Mouse (Mus musculus): ENCODE data around the gene Rgs16. TPM values are rescaled to one million over a fixed set of nuclear protein-coding genes. Genes with fewer than 3 reads are reported as not detected.

Rgs16 gene
- polyA plus RNA-seq, 1 experiment from 2014 or later = 34.3 TPM

GRCm38 (mm10) chr1:153712633-153713032, 27.5 kb upstream of the Rgs16 start:
- Histone ChIP-seq H3K36me3 (ENCODE audit: control insufficient read depth, insufficient read depth) (no peaks in the 10 kb centered on the region), H3K27ac (ENCODE audit: low read length) (no peak overlapping the region), H3K27me3 (replicated peaks; ENCODE audit: control insufficient read depth, insufficient read depth, low read length) (no peaks in the 10 kb centered on the region), H3K4me3 (replicated peaks; ENCODE audit: low read length) (no peak overlapping the region), H3K9ac (replicated peaks; ENCODE audit: low read depth, low read length) (no peak overlapping the region), H3K4me1 (replicated peaks; ENCODE audit: control insufficient read depth, insufficient read depth, low read length) (no peaks in the 10 kb centered on the region), H3K4me2 (ENCODE audit: low read length) (no peak overlapping the region), H3K9me3 (ENCODE audit: control insufficient read depth, low read length) (no peaks in the 10 kb centered on the region)
- no peak for ATAC-seq
- 83% methylated on average over 2 of the region's 2 CpGs for WGBS

GRCm38 (mm10) chr1:153717990-153718389, 22.2 kb upstream of the Rgs16 start:
- Histone ChIP-seq H3K4me1 (replicated peaks; ENCODE audit: control insufficient read depth, insufficient read depth, low read length) (no peaks in the 10 kb centered on the region), H3K4me2 (ENCODE audit: low read length) (no peak overlapping the region), H3K36me3 (ENCODE audit: control insufficient read depth, insufficient read depth) (no peaks in the 10 kb centered on the region), H3K9ac (replicated peaks; ENCODE audit: low read depth, low read length) (no peak overlapping the region), H3K9me3 (ENCODE audit: control insufficient read depth, low read length) (no peaks in the 10 kb centered on the region), H3K4me3 (replicated peaks; ENCODE audit: low read length) (no peak overlapping the region), H3K27ac (ENCODE audit: low read length) (no peak overlapping the region), H3K27me3 (replicated peaks; ENCODE audit: control insufficient read depth, insufficient read depth, low read length) (no peaks in the 10 kb centered on the region)
- ATAC-seq = no peak
- WGBS = 94% methylated on average over 1 of the region's 1 CpGs

GRCm38 (mm10) chr1:153720935-153721334, 19.2 kb upstream of the Rgs16 start:
- no peak overlapping the region for H3K4me3 ChIP-seq (replicated peaks; ENCODE audit: low read length)
- H3K4me2 ChIP-seq (ENCODE audit: low read length) = no peak overlapping the region
- no peak overlapping the region for H3K27ac ChIP-seq (ENCODE audit: low read length)
- H3K36me3 ChIP-seq (ENCODE audit: control insufficient read depth, insufficient read depth) = no peaks in the 10 kb centered on the region
- no peaks in the 10 kb centered on the region for H3K4me1 ChIP-seq (replicated peaks; ENCODE audit: control insufficient read depth, insufficient read depth, low read length)
- H3K27me3 ChIP-seq (replicated peaks; ENCODE audit: control insufficient read depth, insufficient read depth, low read length) = no peaks in the 10 kb centered on the region
- H3K9me3 ChIP-seq (ENCODE audit: control insufficient read depth, low read length) = no peaks in the 10 kb centered on the region
- 66% methylated on average over 7 of the region's 7 CpGs for WGBS
- no peak for ATAC-seq
- H3K9ac ChIP-seq (replicated peaks; ENCODE audit: low read depth, low read length) = no peak overlapping the region

- H3K9ac ChIP-seq (replicated peaks; ENCODE audit: low read depth, low read length) = no peak overlapping the region
- H3K4me2 ChIP-seq (ENCODE audit: low read length) = no peak overlapping the region
- H3K4me1 ChIP-seq (replicated peaks; ENCODE audit: control insufficient read depth, insufficient read depth, low read length) = peaks cover 4% of the 10 kb centered on the region
- H3K27ac ChIP-seq (ENCODE audit: low read length) = no peak overlapping the region
- no peaks in the 10 kb centered on the region for H3K27me3 ChIP-seq (replicated peaks; ENCODE audit: control insufficient read depth, insufficient read depth, low read length)
- 86% methylated on average over 9 of the region's 9 CpGs for WGBS
- no peak for ATAC-seq
- no peaks in the 10 kb centered on the region for H3K36me3 ChIP-seq (ENCODE audit: control insufficient read depth, insufficient read depth)
- H3K9me3 ChIP-seq (ENCODE audit: control insufficient read depth, low read length) = no peaks in the 10 kb centered on the region
- no peak overlapping the region for H3K4me3 ChIP-seq (replicated peaks; ENCODE audit: low read length)
Observed at GRCm38 (mm10) chr1:153721565-153722310, 18.4 kb upstream of the Rgs16 start.

GRCm38 (mm10) chr1:153723426-153723825, 16.7 kb upstream of the Rgs16 start:
- Histone ChIP-seq H3K27ac (ENCODE audit: low read length) (no peak overlapping the region), H3K9me3 (ENCODE audit: control insufficient read depth, low read length) (no peaks in the 10 kb centered on the region), H3K36me3 (ENCODE audit: control insufficient read depth, insufficient read depth) (no peaks in the 10 kb centered on the region), H3K4me2 (ENCODE audit: low read length) (no peak overlapping the region), H3K4me3 (replicated peaks; ENCODE audit: low read length) (no peak overlapping the region), H3K9ac (replicated peaks; ENCODE audit: low read depth, low read length) (no peak overlapping the region), H3K27me3 (replicated peaks; ENCODE audit: control insufficient read depth, insufficient read depth, low read length) (no peaks in the 10 kb centered on the region), H3K4me1 (replicated peaks; ENCODE audit: control insufficient read depth, insufficient read depth, low read length) (peaks cover 6% of the 10 kb centered on the region)
- no peak for ATAC-seq
- whole genome bisulfite sequencing = 81% methylated on average over 9 of the region's 9 CpGs

GRCm38 (mm10) chr1:153726636-153727035, 13.5 kb upstream of the Rgs16 start:
- no peaks in the 10 kb centered on the region for H3K27me3 ChIP-seq (replicated peaks; ENCODE audit: control insufficient read depth, insufficient read depth, low read length)
- H3K27ac ChIP-seq (ENCODE audit: low read length) = no peak overlapping the region
- peaks cover 6% of the 10 kb centered on the region for H3K4me1 ChIP-seq (replicated peaks; ENCODE audit: control insufficient read depth, insufficient read depth, low read length)
- 66% methylated on average over 16 of the region's 16 CpGs for WGBS
- no peaks in the 10 kb centered on the region for H3K36me3 ChIP-seq (ENCODE audit: control insufficient read depth, insufficient read depth)
- no peak overlapping the region for H3K4me2 ChIP-seq (ENCODE audit: low read length)
- no peak overlapping the region for H3K9ac ChIP-seq (replicated peaks; ENCODE audit: low read depth, low read length)
- H3K9me3 ChIP-seq (ENCODE audit: control insufficient read depth, low read length) = no peaks in the 10 kb centered on the region
- H3K4me3 ChIP-seq (replicated peaks; ENCODE audit: low read length) = no peak overlapping the region
- ATAC-seq = peak; percentile 45

- no peak for ATAC-seq
- no peak overlapping the region for H3K9ac ChIP-seq (replicated peaks; ENCODE audit: low read depth, low read length)
- 76% methylated on average over 2 of the region's 2 CpGs for WGBS
Observed at GRCm38 (mm10) chr1:153729806-153730205, 10.3 kb upstream of the Rgs16 start.

GRCm38 (mm10) chr1:153730671-153731070, 9.5 kb upstream of the Rgs16 start:
- no peak for ATAC-seq
- Histone ChIP-seq H3K9ac (replicated peaks; ENCODE audit: low read depth, low read length) (no peak overlapping the region), H3K4me1 (replicated peaks; ENCODE audit: control insufficient read depth, insufficient read depth, low read length) (peaks cover 11% of the 10 kb centered on the region), H3K4me2 (ENCODE audit: low read length) (no peak overlapping the region), H3K36me3 (ENCODE audit: control insufficient read depth, insufficient read depth) (no peaks in the 10 kb centered on the region), H3K27ac (ENCODE audit: low read length) (no peak overlapping the region), H3K4me3 (replicated peaks; ENCODE audit: low read length) (no peak overlapping the region), H3K9me3 (ENCODE audit: control insufficient read depth, low read length) (no peaks in the 10 kb centered on the region), H3K27me3 (replicated peaks; ENCODE audit: control insufficient read depth, insufficient read depth, low read length) (no peaks in the 10 kb centered on the region)
- 42% methylated on average over 3 of the region's 3 CpGs for WGBS

More at GRCm38 (mm10) chr1:153729806-153730205, 10.3 kb upstream of the Rgs16 start:
- Histone ChIP-seq H3K27ac (ENCODE audit: low read length) (no peak overlapping the region), H3K36me3 (ENCODE audit: control insufficient read depth, insufficient read depth) (no peaks in the 10 kb centered on the region), H3K27me3 (replicated peaks; ENCODE audit: control insufficient read depth, insufficient read depth, low read length) (no peaks in the 10 kb centered on the region), H3K4me1 (replicated peaks; ENCODE audit: control insufficient read depth, insufficient read depth, low read length) (peaks cover 11% of the 10 kb centered on the region), H3K4me2 (ENCODE audit: low read length) (no peak overlapping the region), H3K4me3 (replicated peaks; ENCODE audit: low read length) (no peak overlapping the region), H3K9me3 (ENCODE audit: control insufficient read depth, low read length) (no peaks in the 10 kb centered on the region)

GRCm38 (mm10) chr1:153733181-153733580, 7.0 kb upstream of the Rgs16 start:
- H3K27ac ChIP-seq (ENCODE audit: low read length) = no peak overlapping the region
- no peaks in the 10 kb centered on the region for H3K36me3 ChIP-seq (ENCODE audit: control insufficient read depth, insufficient read depth)
- H3K4me3 ChIP-seq (replicated peaks; ENCODE audit: low read length) = no peak overlapping the region
- no peak overlapping the region for H3K9ac ChIP-seq (replicated peaks; ENCODE audit: low read depth, low read length)
- H3K27me3 ChIP-seq (replicated peaks; ENCODE audit: control insufficient read depth, insufficient read depth, low read length) = no peaks in the 10 kb centered on the region
- WGBS = 28% methylated on average over 9 of the region's 9 CpGs
- H3K4me1 ChIP-seq (replicated peaks; ENCODE audit: control insufficient read depth, insufficient read depth, low read length) = peaks cover 9% of the 10 kb centered on the region
- no peak for ATAC-seq
- H3K4me2 ChIP-seq (ENCODE audit: low read length) = no peak overlapping the region
- H3K9me3 ChIP-seq (ENCODE audit: control insufficient read depth, low read length) = no peaks in the 10 kb centered on the region

- no peaks in the 10 kb centered on the region for H3K27me3 ChIP-seq (replicated peaks; ENCODE audit: control insufficient read depth, insufficient read depth, low read length)
- no peaks in the 10 kb centered on the region for H3K9me3 ChIP-seq (ENCODE audit: control insufficient read depth, low read length)
- no peak overlapping the region for H3K9ac ChIP-seq (replicated peaks; ENCODE audit: low read depth, low read length)
- no peak overlapping the region for H3K4me2 ChIP-seq (ENCODE audit: low read length)
- H3K4me3 ChIP-seq (replicated peaks; ENCODE audit: low read length) = no peak overlapping the region
- ATAC-seq = no peak
- 89% methylated on average over 4 of the region's 4 CpGs for WGBS
- H3K27ac ChIP-seq (ENCODE audit: low read length) = no peak overlapping the region
- no peaks in the 10 kb centered on the region for H3K36me3 ChIP-seq (ENCODE audit: control insufficient read depth, insufficient read depth)
- peaks cover 13% of the 10 kb centered on the region for H3K4me1 ChIP-seq (replicated peaks; ENCODE audit: control insufficient read depth, insufficient read depth, low read length)
Observed at GRCm38 (mm10) chr1:153734866-153735265, 5.3 kb upstream of the Rgs16 start.
